Mouse (Mus musculus): ENCODE results near the gene Dkk3. TPM values are rescaled to one million over a fixed set of nuclear protein-coding genes. Genes with fewer than 3 reads are reported as not detected.
"Not testable (repeated sequence)": the region's sequence is repeated elsewhere in the genome, so short reads cannot be mapped to it uniquely, and the experiment has no call there.

The Dkk3 gene
- total RNA-seq, 2 experiments from 2014 or later: 1.9 to 2.0 TPM

- no peak for DNase-seq
These were observed 29.0 kb downstream of the Dkk3 start for GRCm38 (mm10) chr7:112129851-112130250.

DNA sequence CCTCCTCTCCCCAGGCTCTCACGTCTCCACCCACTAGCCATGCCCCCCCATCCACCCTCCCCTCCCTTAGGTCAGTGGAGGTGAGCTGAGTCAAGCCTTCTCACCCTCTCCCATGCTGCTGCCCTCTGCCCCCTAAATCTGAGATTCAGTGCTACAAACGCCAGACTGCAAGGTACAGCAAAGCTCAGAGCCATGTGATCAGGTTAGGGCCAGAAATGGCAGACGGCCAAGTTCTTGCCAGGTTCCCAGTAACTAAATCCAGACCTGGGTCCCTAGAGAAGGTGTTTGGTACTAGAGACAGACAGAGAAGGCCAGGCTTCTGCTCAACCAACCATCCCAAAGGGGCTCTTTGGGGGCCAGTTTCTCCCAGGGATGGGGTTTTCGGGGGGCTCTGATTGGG is 30.0 kb downstream of the Dkk3 start:
- peak; percentile 51 for DNase-seq

GRCm38 (mm10) chr7:112127954-112128353 is 30.9 kb downstream of the Dkk3 start:
- DNase-seq: peak; percentile 66

DNA sequence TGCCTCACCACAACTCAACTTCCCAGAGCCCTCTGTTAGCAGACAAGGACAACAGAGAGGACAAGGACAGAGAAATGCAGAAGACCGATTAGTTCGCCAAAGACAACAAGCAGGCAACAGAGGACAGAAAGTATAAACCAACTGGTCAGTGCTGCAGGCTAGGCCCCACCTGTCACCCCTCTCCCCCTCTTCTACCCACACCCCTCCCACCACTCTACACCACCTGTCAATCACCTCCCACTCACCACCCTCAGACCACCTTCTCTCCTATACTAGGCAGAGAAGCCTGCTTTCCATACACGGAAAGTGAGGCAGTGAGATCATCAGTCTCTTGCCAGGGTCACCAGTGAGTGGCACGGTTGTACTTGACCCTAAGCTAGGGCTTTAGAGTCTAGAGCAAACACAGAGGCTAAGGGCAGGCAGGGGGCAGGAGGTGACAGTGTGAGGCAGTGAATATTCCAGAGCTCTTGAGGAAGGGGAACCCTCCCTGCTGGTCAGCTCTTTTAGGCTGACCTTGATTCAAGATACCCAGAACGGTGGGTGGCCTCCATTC is 31.7 kb downstream of the Dkk3 start:
- DNase-seq: no peak

- no peak for DNase-seq
These were observed 33.1 kb downstream of the Dkk3 start for GRCm38 (mm10) chr7:112125625-112126260.

DNA sequence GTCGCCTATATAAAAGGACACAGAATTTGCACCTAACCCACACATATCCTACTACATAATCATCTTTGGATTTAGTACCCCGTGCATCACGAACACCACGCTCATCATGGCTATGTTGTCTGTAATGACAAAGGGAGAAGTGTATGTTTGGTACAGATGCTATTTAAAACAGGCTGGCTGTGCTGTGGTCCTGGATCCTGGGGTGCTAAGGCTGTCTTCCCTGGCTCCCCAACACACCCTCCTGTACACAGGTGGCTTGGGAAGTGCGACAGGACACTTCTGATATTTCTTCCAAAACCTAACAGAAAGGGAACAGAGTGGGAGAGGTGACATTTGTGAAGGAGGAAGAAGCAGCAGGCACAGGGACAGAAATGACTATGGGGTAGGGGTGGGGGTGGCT is 35.2 kb downstream of the Dkk3 start:
- DNase-seq: no peak

DNA sequence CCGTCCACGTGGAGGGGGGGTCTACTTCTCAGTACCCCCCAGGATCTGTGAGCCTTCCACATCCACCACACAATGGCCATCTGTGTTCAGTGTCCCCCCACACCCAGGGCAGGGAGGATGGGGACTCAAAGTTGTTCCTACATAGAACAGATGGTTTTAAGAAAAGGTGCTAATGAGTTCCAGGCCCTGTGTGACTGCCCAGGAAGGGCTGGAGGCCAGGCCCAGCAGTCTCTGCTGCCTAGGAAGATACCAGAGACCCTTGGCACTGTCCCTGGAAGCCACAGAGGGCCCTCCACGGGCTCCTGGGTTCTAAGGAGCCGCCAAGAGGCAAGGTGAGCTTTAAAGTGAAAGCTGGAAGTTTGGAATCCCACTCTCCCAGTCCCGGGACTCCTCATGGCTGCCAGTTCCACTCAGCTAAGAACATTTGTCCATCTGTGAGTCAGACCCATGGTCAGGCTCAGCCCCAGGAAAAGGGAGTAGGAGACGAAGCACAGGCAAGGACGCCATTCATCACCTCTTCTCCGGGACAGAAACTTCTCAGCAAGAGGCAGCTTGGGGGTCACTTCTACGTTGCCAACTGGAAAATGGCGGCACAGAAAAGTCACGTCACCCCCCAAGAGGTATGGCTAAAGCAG is 36.9 kb downstream of the Dkk3 start:
- peak; percentile 33 for DNase-seq

- DNase-seq: no peak
These were observed 37.7 kb downstream of the Dkk3 start for GRCm38 (mm10) chr7:112120861-112121810.

GRCm38 (mm10) chr7:112119248-112119647 is 39.6 kb downstream of the Dkk3 start:
- no peak for DNase-seq

GRCm38 (mm10) chr7:112118086-112118485 is 40.8 kb downstream of the Dkk3 start:
- peak; percentile 4 for DNase-seq

DNA sequence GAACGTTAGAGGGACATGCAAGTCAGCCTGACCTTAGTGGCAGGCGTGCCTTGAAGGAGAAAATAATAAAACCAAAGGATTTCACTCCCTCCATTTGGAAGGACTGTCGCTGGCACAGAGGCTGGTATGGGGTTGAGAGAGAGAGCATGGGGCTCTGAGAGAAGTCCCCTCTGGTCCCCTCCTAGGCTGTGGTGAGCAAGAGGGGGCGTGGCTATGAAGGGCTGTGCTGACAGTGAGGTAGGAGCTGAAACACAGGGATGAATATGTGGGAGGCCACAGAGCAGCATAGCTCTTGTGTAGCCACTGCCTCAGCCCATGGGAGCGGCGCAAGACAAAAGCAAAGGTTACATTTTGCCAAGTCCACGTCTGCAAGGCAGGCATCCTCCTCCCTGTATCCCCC is 41.4 kb downstream of the Dkk3 start:
- peak; percentile 2 for DNase-seq

DNA sequence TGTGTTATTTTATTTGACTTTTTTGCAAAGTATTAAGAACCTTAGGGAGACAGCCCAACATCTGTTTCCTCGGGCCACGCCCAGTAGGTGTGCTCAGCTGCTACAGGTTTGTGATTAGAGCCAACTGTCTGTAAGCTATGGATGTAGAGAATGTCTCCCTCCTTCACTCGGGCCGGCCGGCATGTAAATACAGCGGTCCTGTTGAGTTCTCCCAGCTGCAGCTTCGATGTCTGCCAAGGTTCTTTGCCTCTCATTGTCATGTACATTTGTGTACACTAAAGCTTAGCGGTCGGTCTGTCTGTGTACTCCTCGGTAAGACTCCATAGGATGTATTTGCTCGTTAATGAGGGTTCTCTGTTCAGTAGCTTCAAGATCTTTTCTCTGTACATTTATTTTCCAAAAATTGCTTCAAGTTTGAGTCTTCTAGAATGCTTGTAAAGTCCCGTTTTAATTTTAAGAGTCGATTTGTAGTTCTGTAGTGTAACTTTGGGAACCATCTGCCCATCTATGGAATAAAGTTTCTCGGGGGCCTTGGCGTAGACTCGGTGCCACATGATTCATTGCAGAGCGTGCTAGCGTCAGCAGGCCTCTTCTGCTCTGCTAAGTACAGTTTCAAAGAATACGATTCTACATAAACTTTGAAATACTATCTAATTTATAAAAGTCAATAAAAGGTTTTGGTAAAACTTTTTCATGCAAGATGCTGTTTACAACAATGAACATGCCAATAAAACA is 48.1 kb downstream of the Dkk3 start:
- no peak for DNase-seq

GRCm38 (mm10) chr7:112108757-112109156 is 50.1 kb downstream of the Dkk3 start:
- no peak for DNase-seq

- DNase-seq: no peak
These were observed 55.0 kb downstream of the Dkk3 start for GRCm38 (mm10) chr7:112103816-112104215.

GRCm38 (mm10) chr7:112102933-112103332 is 55.9 kb downstream of the Dkk3 start:
- no peak for DNase-seq

GRCm38 (mm10) chr7:112100887-112101286 is 58.0 kb downstream of the Dkk3 start:
- DNase-seq: no peak

DNA sequence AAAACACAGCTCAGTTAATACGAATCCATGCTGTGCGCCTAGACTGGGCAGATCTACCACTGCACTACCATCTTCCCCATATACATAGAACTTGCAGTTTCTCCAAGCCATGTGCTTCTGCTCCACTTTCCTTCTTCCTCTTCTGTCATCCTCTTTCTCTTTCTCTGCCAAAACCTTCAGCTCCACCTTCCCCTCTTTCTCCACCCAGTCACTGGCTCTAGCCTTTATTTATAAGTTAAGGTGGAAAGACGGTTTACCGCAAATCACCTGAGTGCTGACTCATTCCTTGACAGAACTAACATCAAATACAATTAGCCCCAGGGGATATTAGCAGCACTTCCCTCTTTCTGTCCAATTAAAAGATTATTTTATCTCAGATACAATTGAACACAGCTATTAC is 63.9 kb downstream of the Dkk3 start:
- not testable (repeated sequence) for DNase-seq

DNA sequence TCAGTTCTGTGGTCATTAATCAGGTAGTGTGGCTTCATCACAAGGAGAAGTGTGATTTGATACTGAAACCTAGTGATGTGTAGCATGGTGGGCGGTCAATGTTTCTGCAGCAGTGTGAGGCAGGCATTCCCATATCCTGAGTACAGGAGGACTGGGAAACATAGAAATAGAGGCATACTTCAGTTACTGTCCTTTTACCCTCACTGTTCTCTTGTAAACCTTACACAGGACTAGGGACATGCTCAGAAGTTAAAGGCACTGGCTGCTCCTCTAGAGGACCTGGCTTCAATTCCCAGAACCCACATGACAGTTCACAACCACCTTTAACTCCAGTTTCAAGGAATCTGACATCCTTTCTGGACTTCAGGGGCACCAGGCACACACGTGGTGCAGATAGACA is 72.7 kb downstream of the Dkk3 start:
- no peak for DNase-seq

GRCm38 (mm10) chr7:112085062-112085461 is 73.8 kb downstream of the Dkk3 start:
- peak; percentile 26 for DNase-seq

- no peak for DNase-seq
These were observed 74.6 kb downstream of the Dkk3 start for GRCm38 (mm10) chr7:112084222-112084621.

DNA sequence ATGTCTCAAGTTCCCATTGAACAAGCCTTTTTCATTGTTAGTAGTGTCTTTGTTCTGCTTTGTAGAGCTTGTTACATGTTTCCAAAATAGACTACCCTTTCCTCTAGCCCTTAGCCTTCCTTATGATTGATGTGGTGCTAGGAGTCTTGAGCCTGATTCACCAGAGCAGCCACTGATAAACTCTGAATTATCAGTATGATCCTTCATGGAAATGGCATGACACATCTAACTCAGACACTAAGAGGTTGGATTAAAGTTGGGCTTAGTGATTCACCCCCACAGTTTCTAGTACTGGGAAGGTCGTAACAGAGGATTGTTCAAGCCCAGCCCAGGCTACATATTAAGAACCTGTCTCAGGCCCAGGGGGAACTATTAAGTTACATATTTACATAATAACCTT is 76.2 kb downstream of the Dkk3 start:
- no peak for DNase-seq

GRCm38 (mm10) chr7:112074868-112075267 is 84.0 kb downstream of the Dkk3 start:
- DNase-seq: no peak
